Mouse (Mus musculus): ENCODE data around the gene Gm15737.

The Gm15737 gene

GRCm38 (mm10) chr6:92905922-92906321, 36.8 kb downstream of the Gm15737 start:
- TF ChIP-seq GATA4 (IDR thresholded peaks at IDR 0.05; ENCODE audit: insufficient replicate concordance, low read length), result peak; percentile 42

GRCm38 (mm10) chr6:92909361-92909760, 40.2 kb downstream of the Gm15737 start:
- no peak for TF ChIP-seq GATA4 (IDR thresholded peaks at IDR 0.05; ENCODE audit: insufficient replicate concordance, low read length)

DNA sequence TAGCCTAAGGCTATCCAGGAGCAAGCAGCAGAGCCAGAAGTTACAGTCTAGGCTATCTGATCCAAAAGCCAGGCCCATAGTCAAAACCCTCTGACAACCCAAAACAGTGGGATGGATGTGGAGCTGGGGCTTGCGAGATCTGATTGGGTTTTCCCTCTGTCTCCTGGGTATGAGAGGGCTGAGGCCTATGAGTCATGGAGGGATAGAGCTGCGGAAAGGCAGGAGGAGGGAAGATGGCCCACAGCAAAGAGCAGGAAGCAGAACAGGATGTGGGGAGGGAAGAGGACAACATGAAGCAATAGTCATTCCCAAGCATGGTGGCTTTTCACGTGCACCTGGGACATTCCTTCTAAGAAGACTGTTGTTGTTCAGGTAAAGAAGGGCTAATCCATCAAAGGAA, 41.5 kb downstream of the Gm15737 start:
- TF ChIP-seq GATA4 (IDR thresholded peaks at IDR 0.05; ENCODE audit: insufficient replicate concordance, low read length), result no peak

GRCm38 (mm10) chr6:92920938-92921689, 52.0 kb downstream of the Gm15737 start:
- no peak for TF ChIP-seq GATA4 (IDR thresholded peaks at IDR 0.05; ENCODE audit: insufficient replicate concordance, low read length)

DNA sequence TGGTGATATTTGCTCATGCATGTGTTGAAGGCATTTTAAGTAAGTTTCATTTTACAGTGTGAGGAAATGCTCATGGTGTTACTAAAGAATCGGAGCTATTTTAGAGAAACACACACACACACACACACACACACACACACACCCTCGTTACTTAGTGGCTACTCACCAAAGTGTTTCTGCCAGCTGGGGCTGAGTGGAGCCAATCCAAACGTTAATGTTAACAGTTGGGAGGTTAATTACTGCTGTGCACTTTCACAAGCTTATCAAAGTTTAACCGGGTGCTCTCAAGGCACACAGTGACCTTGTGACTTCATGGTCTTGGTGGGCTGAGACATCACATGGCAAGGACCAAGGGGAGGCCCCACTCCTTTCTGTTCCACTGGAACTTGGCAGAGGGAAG, 52.7 kb downstream of the Gm15737 start:
- TF ChIP-seq GATA4 (IDR thresholded peaks at IDR 0.05; ENCODE audit: insufficient replicate concordance, low read length), result no peak; the same call in 1 of the 2 replicates

DNA sequence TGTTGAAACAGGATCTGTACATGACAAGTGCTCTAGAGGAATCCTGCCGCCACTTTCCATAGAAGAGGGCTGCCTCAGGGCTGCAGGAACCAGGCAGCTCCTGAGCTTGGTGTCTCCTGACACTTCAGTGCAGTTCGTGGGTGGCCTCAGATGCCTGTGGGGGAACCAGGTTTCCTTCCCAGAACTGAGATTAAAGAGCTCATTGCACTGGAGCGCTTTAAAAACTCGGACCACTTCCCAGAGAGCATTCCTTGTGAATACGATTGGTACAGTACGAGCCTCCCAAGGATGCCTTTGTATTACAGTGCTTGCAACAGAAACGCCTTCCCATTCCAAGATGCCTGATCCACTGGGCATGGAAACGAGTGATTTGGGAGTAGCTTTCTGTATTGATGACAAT, 55.4 kb downstream of the Gm15737 start:
- no peak for TF ChIP-seq GATA4 (IDR thresholded peaks at IDR 0.05; ENCODE audit: insufficient replicate concordance, low read length)

DNA sequence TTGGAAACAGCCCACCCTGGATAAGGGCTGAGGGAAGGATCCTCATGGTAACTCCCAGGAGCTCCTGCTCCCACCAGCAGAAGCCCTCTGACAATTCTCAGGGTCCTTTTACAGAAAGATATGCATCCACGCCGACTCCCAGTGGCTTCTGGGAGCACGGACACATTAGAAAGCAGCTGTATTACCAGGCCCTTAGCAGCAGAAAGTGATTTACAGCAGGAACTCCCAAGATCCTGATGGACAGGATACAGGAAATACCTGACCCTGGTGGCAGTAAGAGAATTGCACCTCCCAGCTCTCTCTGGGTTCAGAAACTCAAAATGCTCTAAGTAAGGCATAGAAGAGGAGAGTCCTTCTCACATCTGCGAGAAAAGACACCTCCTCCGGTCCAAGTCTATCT, 59.1 kb downstream of the Gm15737 start:
- TF ChIP-seq GATA4 (IDR thresholded peaks at IDR 0.05; ENCODE audit: insufficient replicate concordance, low read length), result no peak

All from liver, adult (tissue).